Mouse (Mus musculus) brain, embryonic 14.5 days (tissue): Measurements from ENCODE around the gene Shmt2. TPM values are rescaled to one million over a fixed set of nuclear protein-coding genes. Genes with fewer than 3 reads are reported as not detected.

Experiments used
- DNase-seq: peaks from one replicate; pipeline ENCODE4 v3.0.0-alpha.2; 2011; ENCODE audit warnings: low read depth
- CTCF ChIP-seq: fragments of 200-500 bp; IDR thresholded peaks from 2 replicates; pipeline ENCODE4 v1.5.1; 2012; ENCODE audit warnings: inconsistent platforms, mild to moderate bottlenecking, moderate library complexity, borderline replicate concordance; ENCODE audit not compliant: insufficient read depth, insufficient read length; ENCODE audit errors: extremely low read depth
- POLR2A ChIP-seq: fragments of 200-500 bp; IDR thresholded peaks from 2 replicates; pipeline ENCODE4 v1.6.1; 2012; ENCODE audit warnings: mild to moderate bottlenecking, inconsistent platforms, borderline replicate concordance; ENCODE audit not compliant: poor library complexity, insufficient read depth, insufficient read length, severe bottlenecking; ENCODE audit errors: extremely low read depth
- polyA plus RNA-seq: library from polyadenylated mRNA; depleted of rRNA; stranded (reverse); fragments of >200 nt; gene quantifications from 2 replicates; pipeline ENCODE4 v1.2.3, GENCODE M21; 2012

Gene Shmt2
- polyA plus RNA-seq, 1 experiment: 80.8 TPM

GRCm38 (mm10) chr10:127548236-127548635, 26.0 kb upstream of the Shmt2 start:
- DNase-seq: no peak

GRCm38 (mm10) chr10:127546505-127546904, 24.3 kb upstream of the Shmt2 start:
- peak; percentile 21; the same call in 1 of the 2 replicates for TF ChIP-seq CTCF
- TF ChIP-seq POLR2A: no peak
- no peak for DNase-seq

More at GRCm38 (mm10) chr10:127548236-127548635, 26.0 kb upstream of the Shmt2 start:
- no peak for TF ChIP-seq POLR2A
- no peak for TF ChIP-seq CTCF

GRCm38 (mm10) chr10:127544375-127544774, 22.1 kb upstream of the Shmt2 start:
- no peak for DNase-seq
- no peak for TF ChIP-seq POLR2A
- TF ChIP-seq CTCF: no peak

- no peak for DNase-seq
- TF ChIP-seq CTCF: no peak
- no peak for TF ChIP-seq POLR2A
These were observed 21.7 kb upstream of the Shmt2 start for GRCm38 (mm10) chr10:127543916-127544315.

GRCm38 (mm10) chr10:127542720-127543119, 20.5 kb upstream of the Shmt2 start:
- DNase-seq: no peak
- TF ChIP-seq CTCF (no peak), POLR2A (no peak)

GRCm38 (mm10) chr10:127542084-127542483, 19.8 kb upstream of the Shmt2 start:
- DNase-seq: no peak
- TF ChIP-seq POLR2A: no peak
- TF ChIP-seq CTCF: no peak

- TF ChIP-seq POLR2A: no peak
- TF ChIP-seq CTCF: no peak
- DNase-seq: no peak
These were observed 19.3 kb upstream of the Shmt2 start for GRCm38 (mm10) chr10:127541510-127541909.

GRCm38 (mm10) chr10:127537854-127538583, 15.8 kb upstream of the Shmt2 start:
- TF ChIP-seq POLR2A: no peak
- TF ChIP-seq CTCF: peak; percentile 98
- peak; percentile 90 for DNase-seq

- TF ChIP-seq CTCF (peak; percentile 61; the same call in 1 of the 2 replicates), POLR2A (no peak)
- DNase-seq: peak; percentile 89
These were observed 14.5 kb upstream of the Shmt2 start for GRCm38 (mm10) chr10:127536586-127537314.

GRCm38 (mm10) chr10:127534929-127535384, 12.7 kb upstream of the Shmt2 start:
- no peak for DNase-seq
- TF ChIP-seq POLR2A (no peak), CTCF (no peak)

- no peak for DNase-seq
- TF ChIP-seq CTCF (no peak), POLR2A (0 out of 2 replicates have a peak, but pooled peaks have one; percentile 17)
These were observed 12.0 kb upstream of the Shmt2 start, which contains the start of gene Nxph4 for GRCm38 (mm10) chr10:127534036-127534928. Gene Nxph4, minus strand, starts transcription at chr10:127534559.

- TF ChIP-seq POLR2A: no peak
- TF ChIP-seq CTCF: no peak
- peak; percentile 75 for DNase-seq
These were observed 9.3 kb upstream of the Shmt2 start for GRCm38 (mm10) chr10:127531548-127531947.
